ENCODE assay signal across 28 mouse cellular contexts in the genomic region with DNA sequence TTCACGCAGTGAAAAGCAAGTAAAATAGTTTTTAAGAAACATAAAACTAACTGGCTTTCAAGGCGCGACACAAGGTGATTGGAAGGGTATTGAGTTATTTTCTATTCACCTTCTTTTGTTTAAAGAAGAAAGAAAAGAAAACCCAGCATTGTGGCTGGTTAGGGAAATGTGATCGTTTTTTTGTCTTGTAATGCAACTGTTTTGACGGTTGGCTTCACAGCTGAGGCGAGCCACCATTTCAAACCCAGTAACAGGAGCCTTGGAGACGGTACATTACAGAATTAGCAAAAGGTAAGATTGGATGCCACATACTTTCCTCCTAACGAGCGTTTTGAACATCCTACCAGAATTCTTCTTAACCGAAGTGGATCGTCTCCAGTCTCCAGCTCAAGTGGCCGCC. TPM values are rescaled to one million over a fixed set of nuclear protein-coding genes. Genes with fewer than 3 reads are reported as not detected.
DNase-seq lines count a peak whose midpoint lies in the region; ATAC-seq and TF ChIP-seq lines count a peak whose summit lies in the region.
"Had no signal": no experiment of that assay in that cellular context is flagged by ENCODE, and none has a peak within 500 bp of the region (broad histone marks: within the 10 kb centered on the region; RNA-seq: fewer than 3 reads in every experiment).

No protein-coding gene starts in this region.

- H3K4me2 ChIP-seq in embryonic facial prominence, embryonic 14.5 days (ENCODE audit: low read depth, low read length), result no peak overlapping the region
- H3K4me2 ChIP-seq in liver, embryonic 13.5 days, result no peak overlapping the region
- H3K4me2 ChIP-seq in liver, embryonic 11.5 days, result no peak overlapping the region
- H3K4me2 ChIP-seq: embryonic facial prominence, embryonic 12.5 days; forebrain, embryonic 12.5 days; forebrain, embryonic 15.5 days; heart, embryonic 11.5 days; hindbrain, embryonic 14.5 days had no signal

- no peaks in the 10 kb centered on the region for H3K9me3 ChIP-seq in embryonic facial prominence, embryonic 14.5 days (ENCODE audit: control insufficient read depth, low read length)
- H3K9me3 ChIP-seq in embryonic facial prominence, embryonic 10.5 days, result no peaks in the 10 kb centered on the region
- no peaks in the 10 kb centered on the region for H3K9me3 ChIP-seq in liver, embryonic 13.5 days (replicated peaks)
- H3K9me3 ChIP-seq in liver, embryonic 11.5 days (ENCODE audit: control insufficient read depth, low read length), result no peaks in the 10 kb centered on the region
- H3K9me3 ChIP-seq in limb, embryonic 10.5 days (replicated peaks), result no peaks in the 10 kb centered on the region
- H3K9me3 ChIP-seq: embryonic facial prominence, embryonic 12.5 days; forebrain, embryonic 12.5 days; forebrain, embryonic 15.5 days; G1E; hindbrain, embryonic 10.5 days had no signal

- peak; percentile 39 for DNase-seq in embryonic facial prominence, embryonic 14.5 days (ENCODE audit: low spot score)
- DNase-seq in embryonic facial prominence, embryonic 10.5 days (ENCODE audit: low spot score), result no peak
- no peak for DNase-seq in liver, embryonic 13.5 days
- no peak for DNase-seq in liver, embryonic 11.5 days (ENCODE audit: low spot score)
- DNase-seq in R1 (ENCODE audit: low read depth, low spot score), result peak; percentile 65
- no peak for DNase-seq in thymus, adult 2 months
- DNase-seq in limb, embryonic 10.5 days (ENCODE audit: low spot score), result no peak
- DNase-seq: adrenal gland, adult 2 months; adrenal gland, postnatal 14 days; cerebellum, adult 11-12 months; cerebellum, adult 9-10 months; cerebellum, postnatal 14 days; gastrocnemius, postnatal 10 days; gastrocnemius, postnatal 36 days; kidney, adult 18-20 months had no signal

- no peak for TF ChIP-seq POLR2A in thymus, adult 2 months (IDR thresholded peaks at IDR 0.05; ENCODE audit: control insufficient read depth, extremely low read depth, insufficient read depth, low read length, poor library complexity)

- no peak overlapping the region for H3K4me3 ChIP-seq in embryonic facial prominence, embryonic 14.5 days (ENCODE audit: low read depth, low read length)
- H3K4me3 ChIP-seq in embryonic facial prominence, embryonic 10.5 days, result no peak overlapping the region
- no peak overlapping the region for H3K4me3 ChIP-seq in liver, embryonic 13.5 days (replicated peaks)
- no peak overlapping the region for H3K4me3 ChIP-seq in liver, embryonic 11.5 days (ENCODE audit: low read depth, low read length)
- H3K4me3 ChIP-seq in thymus, adult 2 months (ENCODE audit: control insufficient read depth, insufficient read depth, low read length), result no peak overlapping the region
- no peak overlapping the region for H3K4me3 ChIP-seq in limb, embryonic 10.5 days
- H3K4me3 ChIP-seq: embryonic facial prominence, embryonic 12.5 days; erythroblast, embryonic 14.5 days; forebrain, embryonic 12.5 days; forebrain, embryonic 15.5 days; hindbrain, embryonic 10.5 days had no signal

- no peak overlapping the region for H3K27ac ChIP-seq in embryonic facial prominence, embryonic 14.5 days (replicated peaks; ENCODE audit: low read depth, low read length)
- H3K27ac ChIP-seq in embryonic facial prominence, embryonic 10.5 days (replicated peaks), result no peak overlapping the region
- H3K27ac ChIP-seq in liver, embryonic 13.5 days, result peak overlapping the region; percentile 29; the same call in 1 of the 2 replicates
- no peak overlapping the region for H3K27ac ChIP-seq in liver, embryonic 11.5 days (ENCODE audit: low read depth, low read length)
- no peak overlapping the region for H3K27ac ChIP-seq in thymus, adult 2 months (ENCODE audit: control insufficient read depth, insufficient read depth, low read length)
- H3K27ac ChIP-seq in limb, embryonic 10.5 days, result no peak overlapping the region
- H3K27ac ChIP-seq: embryonic facial prominence, embryonic 12.5 days; forebrain, embryonic 12.5 days; forebrain, embryonic 15.5 days; hindbrain, embryonic 10.5 days; hindbrain, embryonic 14.5 days; hindbrain, postnatal 0 days had no signal

- no peak for TF ChIP-seq CTCF in thymus, adult 2 months (IDR thresholded peaks at IDR 0.05; ENCODE audit: borderline replicate concordance, control insufficient read depth, extremely low read depth, insufficient read depth, low read length, poor library complexity)

- H3K36me3 ChIP-seq in embryonic facial prominence, embryonic 14.5 days (ENCODE audit: control insufficient read depth, insufficient read depth, low read length), result peaks cover 86% of the 10 kb centered on the region
- peaks cover 90% of the 10 kb centered on the region for H3K36me3 ChIP-seq in embryonic facial prominence, embryonic 10.5 days (replicated peaks)
- peaks cover 47% of the 10 kb centered on the region for H3K36me3 ChIP-seq in liver, embryonic 13.5 days
- peaks cover 47% of the 10 kb centered on the region for H3K36me3 ChIP-seq in liver, embryonic 11.5 days (ENCODE audit: control insufficient read depth, insufficient read depth, low read length)
- H3K36me3 ChIP-seq in thymus, adult 2 months (ENCODE audit: control insufficient read depth, insufficient read depth, low read length), result peaks cover 25% of the 10 kb centered on the region
- H3K36me3 ChIP-seq in limb, embryonic 10.5 days, result peaks cover 89% of the 10 kb centered on the region

- 88% methylated on average over 12 of the region's 12 CpGs for WGBS in embryonic facial prominence, embryonic 14.5 days
- 85% methylated on average over 12 of the region's 12 CpGs for WGBS in embryonic facial prominence, embryonic 10.5 days
- 85% methylated on average over 12 of the region's 12 CpGs for whole genome bisulfite sequencing in liver, embryonic 13.5 days (ENCODE audit: insufficient replicate concordance)
- WGBS in liver, embryonic 11.5 days, result 94% methylated on average over 12 of the region's 12 CpGs
- 95% methylated on average over 12 of the region's 12 CpGs for WGBS in thymus, adult 2 months
- 95% methylated on average over 12 of the region's 12 CpGs for WGBS in limb, embryonic 10.5 days

- no peaks in the 10 kb centered on the region for H3K27me3 ChIP-seq in embryonic facial prominence, embryonic 14.5 days (replicated peaks; ENCODE audit: control insufficient read depth, insufficient read depth, low read length)
- no peaks in the 10 kb centered on the region for H3K27me3 ChIP-seq in embryonic facial prominence, embryonic 10.5 days (replicated peaks; ENCODE audit: low read depth, poor library complexity, severe bottlenecking)
- H3K27me3 ChIP-seq in liver, embryonic 13.5 days, result no peaks in the 10 kb centered on the region
- no peaks in the 10 kb centered on the region for H3K27me3 ChIP-seq in liver, embryonic 11.5 days (replicated peaks; ENCODE audit: control insufficient read depth, insufficient read depth, low read length)
- H3K27me3 ChIP-seq in thymus, adult 2 months (ENCODE audit: control insufficient read depth, insufficient read depth, low read length), result no peaks in the 10 kb centered on the region
- no peaks in the 10 kb centered on the region for H3K27me3 ChIP-seq in limb, embryonic 10.5 days (ENCODE audit: low read depth, poor library complexity, severe bottlenecking)
- H3K27me3 ChIP-seq: embryonic facial prominence, embryonic 12.5 days; forebrain, embryonic 12.5 days; forebrain, embryonic 15.5 days; Patski had no signal

- no peaks in the 10 kb centered on the region for H3K4me1 ChIP-seq in embryonic facial prominence, embryonic 14.5 days (ENCODE audit: control insufficient read depth, insufficient read depth, low read length)
- no peaks in the 10 kb centered on the region for H3K4me1 ChIP-seq in embryonic facial prominence, embryonic 10.5 days
- H3K4me1 ChIP-seq in liver, embryonic 13.5 days (replicated peaks), result peaks cover 10% of the 10 kb centered on the region; the same call in 1 of the 2 replicates
- no peaks in the 10 kb centered on the region; the same call in 1 of the 2 replicates for H3K4me1 ChIP-seq in liver, embryonic 11.5 days (replicated peaks; ENCODE audit: control insufficient read depth, insufficient read depth, low read length)
- H3K4me1 ChIP-seq in thymus, adult 2 months (replicated peaks; ENCODE audit: control insufficient read depth, insufficient read depth, low read length), result no peaks in the 10 kb centered on the region
- no peaks in the 10 kb centered on the region for H3K4me1 ChIP-seq in limb, embryonic 10.5 days
- H3K4me1 ChIP-seq: embryonic facial prominence, embryonic 12.5 days; forebrain, embryonic 12.5 days; forebrain, embryonic 15.5 days; hindbrain, embryonic 10.5 days had no signal

- H3K9ac ChIP-seq in embryonic facial prominence, embryonic 14.5 days (ENCODE audit: low read depth, low read length), result no peak overlapping the region
- no peak overlapping the region for H3K9ac ChIP-seq in liver, embryonic 13.5 days
- H3K9ac ChIP-seq in liver, embryonic 11.5 days (ENCODE audit: low read depth, low read length), result no peak overlapping the region
- H3K9ac ChIP-seq: embryonic facial prominence, embryonic 12.5 days; forebrain, embryonic 12.5 days; forebrain, embryonic 15.5 days; hindbrain, embryonic 14.5 days had no signal

- ATAC-seq in embryonic facial prominence, embryonic 14.5 days (ENCODE audit: low read depth), result peak; percentile 76; the same call in 1 of the 2 replicates
- no peak for ATAC-seq in liver, embryonic 13.5 days (ENCODE audit: low read depth)
- no peak for ATAC-seq in liver, embryonic 11.5 days (replicated peaks; ENCODE audit: low FRiP score)
- no peak for ATAC-seq in activated CD4-positive, CD25-positive, alpha-beta regulatory T cell, adult 4 months
- ATAC-seq: forebrain, embryonic 15.5 days; hindbrain, postnatal 0 days; inflammation-experienced regulatory T-cells, adult 6 months; intestine, embryonic 16.5 days; Patski had no signal

RNA-seq across cellular contexts. Expression of gene P4ha1, which starts 31.0 kb away (rescaled TPM):
- polyA plus RNA-seq in embryonic facial prominence, embryonic 14.5 days (2014; fragmentation: Nextera tagmentation; extraction: Ambion mirVana), result 120 and 121 TPM in 2 replicates
- 49.3 and 55.7 TPM in 2 replicates for polyA plus RNA-seq in embryonic facial prominence, embryonic 10.5 days (2016; fragmentation: Nextera tagmentation; extraction: Ambion mirVana)
- polyA plus RNA-seq in liver, embryonic 13.5 days (2015; fragmentation: Nextera tagmentation; extraction: Ambion mirVana), result 13.9 and 16.9 TPM in 2 replicates
- polyA plus RNA-seq in liver, embryonic 11.5 days (2014; fragmentation: Nextera tagmentation; extraction: Ambion mirVana), result 60.6 and 61.1 TPM in 2 replicates
- polyA plus RNA-seq in thymus, adult 2 months (2012; rRNA removed), result 10.6 and 11.0 TPM in 2 replicates
- 10 to 100 TPM; 36.8 to 37.7 TPM for polyA plus RNA-seq in activated CD4-positive, CD25-positive, alpha-beta regulatory T cell, adult 4 months (2017; shearing (Covaris generic))
- 53.3 and 53.6 TPM in 2 replicates for polyA plus RNA-seq in limb, embryonic 10.5 days (2016; fragmentation: Nextera tagmentation; extraction: Ambion mirVana)

RNA-seq across cellular contexts. Expression of gene Gm10273, which starts 41.3 kb away (rescaled TPM):
- 16.1 TPM in 1 of 2 replicates, not detected in the other for polyA plus RNA-seq in embryonic facial prominence, embryonic 14.5 days (2014; fragmentation: Nextera tagmentation; extraction: Ambion mirVana)
- 6.0 and 12.1 TPM in 2 replicates for polyA plus RNA-seq in embryonic facial prominence, embryonic 10.5 days (2016; fragmentation: Nextera tagmentation; extraction: Ambion mirVana)
- polyA plus RNA-seq in liver, embryonic 13.5 days (2015; fragmentation: Nextera tagmentation; extraction: Ambion mirVana), result 4.3 and 12.1 TPM in 2 replicates
- polyA plus RNA-seq in liver, embryonic 11.5 days (2014; fragmentation: Nextera tagmentation; extraction: Ambion mirVana), result 9.2 and 10.1 TPM in 2 replicates
- polyA plus RNA-seq in thymus, adult 2 months (2012; rRNA removed), result 9.7 and 11.5 TPM in 2 replicates
- 10 to 100 TPM; 37.3 to 71.3 TPM for polyA plus RNA-seq in activated CD4-positive, CD25-positive, alpha-beta regulatory T cell, adult 4 months (2017; shearing (Covaris generic))
- polyA plus RNA-seq in limb, embryonic 10.5 days (2016; fragmentation: Nextera tagmentation; extraction: Ambion mirVana), result 14.7 and 16.1 TPM in 2 replicates
- polyA plus RNA-seq: forebrain, embryonic 15.5 days; intestine, embryonic 16.5 days had no signal

RNA-seq across cellular contexts. Expression of gene Pla2g12b, which starts 49.3 kb away (rescaled TPM):
- polyA plus RNA-seq in embryonic facial prominence, embryonic 14.5 days (2014; fragmentation: Nextera tagmentation; extraction: Ambion mirVana), result not detected in 2 replicates
- polyA plus RNA-seq in embryonic facial prominence, embryonic 10.5 days (2016; fragmentation: Nextera tagmentation; extraction: Ambion mirVana), result not detected in 2 replicates
- 45.4 and 51.5 TPM in 2 replicates for polyA plus RNA-seq in liver, embryonic 13.5 days (2015; fragmentation: Nextera tagmentation; extraction: Ambion mirVana)
- 45.7 and 46.7 TPM in 2 replicates for polyA plus RNA-seq in liver, embryonic 11.5 days (2014; fragmentation: Nextera tagmentation; extraction: Ambion mirVana)
- 0.23 TPM in 1 of 2 replicates, not detected in the other for polyA plus RNA-seq in thymus, adult 2 months (2012; rRNA removed)
- polyA plus RNA-seq in activated CD4-positive, CD25-positive, alpha-beta regulatory T cell, adult 4 months (2017; shearing (Covaris generic)), result not detected
- not detected in 2 replicates for polyA plus RNA-seq in limb, embryonic 10.5 days (2016; fragmentation: Nextera tagmentation; extraction: Ambion mirVana)
- polyA plus RNA-seq: adrenal gland, adult 2 months; embryonic facial prominence, embryonic 12.5 days; erythroblast, embryonic 14.5 days; forebrain, embryonic 12.5 days; forebrain, embryonic 15.5 days; G1E; hindbrain, embryonic 10.5 days; hindbrain, embryonic 14.5 days; hindbrain, postnatal 0 days; inflammation-experienced regulatory T-cells, adult 6 months; Patski had no signal

Comparison
In these comparisons a context has a peak if more than half of its experiments do, and no peak if none do; other contexts are left out.
1. DNase-seq: peak in embryonic facial prominence, embryonic 14.5 days (single experiment) and R1 (single experiment); none in embryonic facial prominence, embryonic 10.5 days (single experiment), liver, embryonic 13.5 days (single experiment), liver, embryonic 11.5 days (single experiment), thymus, adult 2 months (single experiment) and limb, embryonic 10.5 days (single experiment).
2. RNA of gene Pla2g12b, which starts 49.3 kb away (polyA plus RNA-seq): 45.7 to 46.7 TPM in liver, embryonic 11.5 days and 45.4 to 51.5 TPM in liver, embryonic 13.5 days; not detected in embryonic facial prominence, embryonic 10.5 days, not detected in embryonic facial prominence, embryonic 14.5 days, 0.23 TPM in thymus, adult 2 months, not detected in activated CD4-positive, CD25-positive, alpha-beta regulatory T cell, adult 4 months and not detected in limb, embryonic 10.5 days; every median in the first group is over 10 times any median in the second.